Mouse (Mus musculus) midbrain, embryonic 14.5 days (tissue): ENCODE results near the gene Pde4d. TPM values are rescaled to one million over a fixed set of nuclear protein-coding genes. Genes with fewer than 3 reads are reported as not detected.

Experiments used
- ATAC-seq: fragments of 200-750 bp; cut with Nextera tagmentation; 2 replicates; pipeline ENCODE4 v1.8.0; 2017; ENCODE audit warnings: moderate number of reproducible peaks, moderate library complexity; ENCODE audit not compliant: low FRiP score, low TSS enrichment
- DNase-seq: peaks from one replicate; pipeline ENCODE4 v3.0.0-alpha.2; 2015
- H3K27ac ChIP-seq: fragments of 300-500 bp; sonication (generic); replicated peaks from 2 replicates; pipeline ENCODE4 v1.5.1; 2014; ENCODE audit warnings: mild to moderate bottlenecking, low read depth, low read length, moderate library complexity
- H3K27me3 ChIP-seq: fragments of 300-500 bp; sonication (generic); 2 replicates; pipeline ENCODE4 v1.6.1; 2014; ENCODE audit warnings: low read length, control low read depth, mixed read lengths; ENCODE audit not compliant: control insufficient read depth, insufficient read depth
- H3K36me3 ChIP-seq: fragments of 300-500 bp; sonication (generic); 2 replicates; pipeline ENCODE4 v1.6.1; 2014; ENCODE audit warnings: low read length, control low read depth; ENCODE audit not compliant: control insufficient read depth, insufficient read depth
- H3K4me1 ChIP-seq: fragments of 300-500 bp; sonication (generic); 2 replicates; pipeline ENCODE4 v1.6.1; 2014; ENCODE audit warnings: mild to moderate bottlenecking, antibody characterized with exemption, low read length, control low read depth; ENCODE audit not compliant: control insufficient read depth, insufficient read depth
- H3K4me2 ChIP-seq: fragments of 300-500 bp; sonication (generic); 2 replicates; pipeline ENCODE4 v1.6.1; 2014; ENCODE audit warnings: mild to moderate bottlenecking, low read length, moderate library complexity
- H3K4me3 ChIP-seq: fragments of 300-500 bp; sonication (generic); replicated peaks from 2 replicates; pipeline ENCODE4 v1.5.1; 2014; ENCODE audit warnings: low read depth, low read length
- H3K9ac ChIP-seq: fragments of 300-500 bp; sonication (generic); replicated peaks from 2 replicates; pipeline ENCODE4 v1.6.1; 2014; ENCODE audit warnings: mild to moderate bottlenecking, low read length, moderate library complexity
- H3K9me3 ChIP-seq: fragments of 300-500 bp; sonication (generic); 2 replicates; pipeline ENCODE4 v1.6.1; 2016; ENCODE audit warnings: low read length, control low read depth, mixed read lengths; ENCODE audit not compliant: control insufficient read depth
- WGBS: fragments of 180-500 bp; shearing (Covaris S2); extraction: QIAGEN DNeasy Blood & Tissue Kit; methylation state at CpG from one replicate; pipeline ENCODE4 v1.1.7; 2014; 5-methylcytosine and 5-hydroxymethylcytosine counted together
- polyA plus RNA-seq: library from polyadenylated mRNA; unstranded; fragments of >200 nt; fragmentation: Nextera tagmentation; extraction: Ambion mirVana; gene quantifications from 2 replicates; pipeline ENCODE4 v1.2.1, GENCODE M21; 2014

The Pde4d gene
- polyA plus RNA-seq, 1 experiment from 2014 or later = 27.1 TPM

DNA sequence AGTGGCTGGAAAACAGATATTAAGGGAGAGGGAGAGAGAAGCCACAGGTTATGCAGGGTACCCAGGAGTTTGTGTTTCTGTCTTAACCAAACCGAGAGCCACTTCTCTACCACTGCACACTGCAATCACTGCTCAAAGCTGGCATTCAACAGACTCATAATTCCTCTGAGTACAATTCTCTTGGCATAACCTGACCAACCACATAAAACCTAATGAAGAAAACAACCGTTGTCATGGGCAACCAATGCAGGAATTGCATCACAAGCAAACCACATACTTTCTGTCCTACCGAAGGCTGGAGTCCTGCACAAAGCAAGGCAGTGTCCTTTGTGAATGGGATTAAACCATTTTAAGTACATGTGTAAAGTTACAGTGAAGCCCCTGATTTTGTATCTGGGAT, 793.4 kb downstream of the Pde4d start:
- ATAC-seq = no peak

DNA sequence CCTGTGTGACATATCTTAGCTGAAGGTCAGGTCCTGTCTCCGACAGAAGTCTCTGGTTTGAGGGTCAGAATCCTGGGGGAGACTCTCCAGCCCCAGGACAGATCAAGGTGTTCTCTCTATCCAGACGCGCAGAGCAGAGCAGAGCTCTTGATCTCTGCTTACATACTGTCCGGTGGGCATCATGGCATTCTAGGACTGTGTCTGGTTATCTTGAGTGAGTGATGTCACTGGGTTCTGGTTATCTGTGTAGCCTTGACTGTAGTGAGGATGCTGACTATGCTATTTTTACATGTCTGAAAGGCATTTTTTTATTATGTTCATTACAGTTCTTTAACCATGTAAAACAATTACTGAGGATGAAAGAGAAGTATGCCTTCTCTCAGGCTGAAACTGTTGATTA, 797.3 kb downstream of the Pde4d start:
- no peak overlapping the region for H3K27ac ChIP-seq
- no peaks in the 10 kb centered on the region for H3K9me3 ChIP-seq
- DNase-seq = no peak
- no peaks in the 10 kb centered on the region for H3K36me3 ChIP-seq
- ATAC-seq = no peak; the same call in 1 of the 2 replicates
- no peak overlapping the region for H3K4me3 ChIP-seq
- H3K9ac ChIP-seq = no peak overlapping the region
- no peaks in the 10 kb centered on the region for H3K27me3 ChIP-seq
- WGBS = 96% methylated on average over 4 of the region's 4 CpGs
- H3K4me1 ChIP-seq = peaks cover 3% of the 10 kb centered on the region; the same call in 1 of the 2 replicates
- H3K4me2 ChIP-seq = no peak overlapping the region

More for the DNA sequence above, 793.4 kb downstream of the Pde4d start:
- H3K27ac ChIP-seq = no peak overlapping the region
- DNase-seq = peak; percentile 62
- no peaks in the 10 kb centered on the region for H3K9me3 ChIP-seq
- H3K27me3 ChIP-seq = no peaks in the 10 kb centered on the region
- no peak overlapping the region for H3K4me2 ChIP-seq
- no peaks in the 10 kb centered on the region for H3K36me3 ChIP-seq
- peaks cover 3% of the 10 kb centered on the region; the same call in 1 of the 2 replicates for H3K4me1 ChIP-seq
- no peak overlapping the region for H3K4me3 ChIP-seq
- no peak overlapping the region for H3K9ac ChIP-seq
- 55% methylated on average over 3 of the region's 3 CpGs for WGBS

DNA sequence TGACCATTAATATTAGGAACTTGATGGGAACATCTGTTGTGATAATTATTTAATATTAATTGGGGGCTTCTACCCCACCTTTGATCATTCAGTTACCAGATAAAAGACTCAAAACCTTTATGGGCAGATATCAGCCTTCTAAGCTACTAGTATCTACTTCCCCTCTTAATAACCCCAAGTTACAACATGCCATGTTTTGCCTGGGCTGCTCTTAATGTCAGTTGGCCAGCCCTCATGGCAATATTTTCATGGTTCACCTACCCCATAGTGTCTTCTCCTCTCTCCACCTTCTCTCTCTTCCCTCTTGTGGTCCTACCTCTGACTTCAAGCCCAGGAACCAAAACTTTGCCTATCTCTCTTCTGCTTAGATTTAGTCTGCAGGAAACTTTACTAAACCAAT, 799.6 kb downstream of the Pde4d start:
- H3K9ac ChIP-seq = no peak overlapping the region
- no peaks in the 10 kb centered on the region for H3K27me3 ChIP-seq
- no peak for ATAC-seq
- DNase-seq = no peak
- H3K4me2 ChIP-seq = no peak overlapping the region
- H3K4me1 ChIP-seq = no peaks in the 10 kb centered on the region
- H3K27ac ChIP-seq = no peak overlapping the region
- H3K9me3 ChIP-seq = no peaks in the 10 kb centered on the region
- H3K36me3 ChIP-seq = no peaks in the 10 kb centered on the region
- no peak overlapping the region for H3K4me3 ChIP-seq

DNA sequence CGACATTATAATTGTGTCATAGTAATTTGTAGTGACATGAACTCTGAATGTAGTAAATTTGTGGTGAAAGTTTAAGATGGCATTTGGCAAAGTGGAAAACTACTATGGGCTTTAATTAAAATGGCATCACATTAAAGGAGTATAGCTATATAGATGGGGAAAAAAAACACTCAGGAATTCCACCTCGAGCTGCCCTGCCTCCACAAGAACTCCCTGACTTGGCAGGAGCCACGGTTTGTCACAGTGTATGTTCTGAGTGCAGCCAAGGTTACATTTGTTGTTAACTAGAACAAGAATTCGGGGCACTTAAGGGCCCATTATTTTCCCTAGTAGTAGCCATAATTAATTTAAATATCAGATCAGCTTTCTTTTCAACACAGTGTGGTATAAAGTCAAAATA, 805.9 kb downstream of the Pde4d start:
- H3K4me2 ChIP-seq = no peak overlapping the region
- no peaks in the 10 kb centered on the region for H3K9me3 ChIP-seq
- H3K9ac ChIP-seq = no peak overlapping the region
- H3K27ac ChIP-seq = no peak overlapping the region
- H3K36me3 ChIP-seq = no peaks in the 10 kb centered on the region
- ATAC-seq = no peak
- WGBS = 69% methylated on average over 4 of the region's 4 CpGs
- peaks cover 4% of the 10 kb centered on the region for H3K4me1 ChIP-seq
- peaks cover 3% of the 10 kb centered on the region; the same call in 1 of the 2 replicates for H3K27me3 ChIP-seq
- no peak for DNase-seq
- no peak overlapping the region for H3K4me3 ChIP-seq

DNA sequence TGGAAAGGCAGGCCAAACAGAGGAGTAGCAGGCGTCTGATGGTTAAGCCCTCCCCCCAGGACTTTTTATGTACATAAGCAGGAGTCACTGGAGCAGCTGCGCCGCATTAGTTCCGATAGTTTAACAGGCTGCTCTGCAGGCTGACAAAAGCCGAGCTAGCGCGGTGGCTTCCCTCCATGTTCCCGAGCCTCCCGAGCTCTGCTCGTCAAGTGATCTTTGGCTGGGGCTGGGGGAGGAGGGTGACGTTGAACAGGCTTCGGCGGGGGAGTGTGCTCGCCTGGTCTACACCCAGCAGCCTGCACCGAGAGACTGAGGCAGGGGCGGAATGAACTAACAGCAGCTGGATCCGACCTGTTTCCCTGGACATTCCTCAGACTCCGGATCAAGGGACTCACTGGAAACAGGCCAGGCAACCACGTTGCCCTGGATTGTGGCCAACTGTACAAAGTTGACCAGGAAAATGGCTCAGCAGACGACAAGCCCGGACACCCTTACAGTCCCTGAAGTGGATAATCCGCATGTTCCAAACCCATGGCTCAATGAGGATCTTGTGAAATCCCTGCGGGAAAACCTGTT, 810.6 kb downstream of the Pde4d start:
- H3K36me3 ChIP-seq = no peaks in the 10 kb centered on the region
- H3K27me3 ChIP-seq = peaks cover 3% of the 10 kb centered on the region; the same call in 1 of the 2 replicates
- H3K4me3 ChIP-seq = peak overlapping the region; percentile 49
- no peaks in the 10 kb centered on the region for H3K9me3 ChIP-seq
- H3K27ac ChIP-seq = peak overlapping the region; percentile 77
- peaks cover 11% of the 10 kb centered on the region for H3K4me1 ChIP-seq
- ATAC-seq = peak; percentile 89
- peak; percentile 86 for DNase-seq
- H3K9ac ChIP-seq = peak overlapping the region; percentile 54
- WGBS = under 1% methylated on average over 23 of the region's 23 CpGs
- peak overlapping the region; percentile 85 for H3K4me2 ChIP-seq

DNA sequence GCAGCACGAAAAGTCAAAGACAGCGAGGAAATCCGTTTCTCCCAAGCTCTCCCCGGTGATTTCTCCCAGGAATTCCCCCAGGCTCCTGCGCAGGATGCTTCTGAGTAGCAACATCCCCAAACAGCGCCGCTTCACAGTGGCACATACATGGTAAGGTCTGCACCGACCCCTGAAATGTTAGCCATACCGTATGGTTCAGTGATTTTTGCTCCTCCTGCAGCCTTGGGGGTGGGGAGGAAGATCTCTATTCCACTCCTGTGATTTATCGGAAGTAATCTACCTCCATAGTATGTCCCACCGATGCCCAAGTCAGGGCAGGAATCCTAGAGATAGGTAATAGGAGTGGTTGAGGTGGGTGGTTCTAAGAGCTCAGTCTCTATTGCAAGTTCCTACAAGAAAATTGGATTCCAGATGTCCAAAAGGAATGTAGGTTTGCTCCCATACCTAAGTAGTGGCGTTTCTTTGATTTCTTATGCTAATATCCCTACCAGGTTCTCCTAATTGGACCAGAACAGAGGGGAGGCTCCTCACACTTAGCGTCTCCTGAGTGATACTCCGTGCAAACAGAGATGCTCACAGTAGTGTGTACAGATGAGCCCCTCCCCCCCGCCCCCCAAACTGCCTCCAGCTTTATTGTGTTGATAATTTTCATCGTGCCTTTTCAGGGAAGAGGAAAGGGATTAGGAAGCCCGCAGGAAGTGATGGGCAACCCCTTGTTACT, 811.2 kb downstream of the Pde4d start:
- Histone ChIP-seq H3K27ac (peak overlapping the region; percentile 77), H3K27me3 (peaks cover 3% of the 10 kb centered on the region; the same call in 1 of the 2 replicates), H3K4me3 (peak overlapping the region; percentile 49), H3K9me3 (no peaks in the 10 kb centered on the region), H3K36me3 (no peaks in the 10 kb centered on the region), H3K9ac (peak overlapping the region; percentile 54), H3K4me2 (peak overlapping the region; percentile 85), H3K4me1 (peaks cover 11% of the 10 kb centered on the region)
- WGBS = under 1% methylated on average over 17 of the region's 17 CpGs
- DNase-seq (peak; percentile 21), ATAC-seq (peak; percentile 58)

DNA sequence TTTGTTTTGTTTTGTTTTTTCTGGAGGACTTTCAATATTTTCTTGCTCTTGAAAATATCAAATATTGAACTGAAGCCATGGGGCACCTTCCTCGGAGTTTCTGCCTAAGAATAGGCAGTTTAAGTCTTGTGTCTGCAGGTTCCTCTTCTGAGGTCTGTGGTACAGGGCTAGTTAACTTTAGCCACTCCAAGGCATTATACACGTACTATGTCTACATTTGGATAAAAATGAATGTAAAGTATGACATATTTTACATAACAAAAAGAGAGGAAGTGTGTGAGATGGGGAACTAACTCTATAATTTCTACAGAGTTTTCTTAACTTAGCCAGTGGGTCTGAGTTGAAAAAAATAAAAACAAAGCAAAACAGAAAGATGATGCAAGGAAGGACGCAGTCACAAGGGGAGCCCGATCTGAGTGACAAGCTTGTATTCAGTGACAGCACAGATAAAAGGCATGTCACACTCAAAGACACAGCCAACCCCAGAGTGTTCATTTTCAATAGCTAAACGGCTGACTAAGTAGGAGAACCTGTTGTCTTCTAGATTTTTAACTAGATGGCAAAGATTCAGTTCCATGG, 812.0 kb downstream of the Pde4d start:
- Histone ChIP-seq H3K4me1 (peaks cover 11% of the 10 kb centered on the region), H3K4me3 (no peak overlapping the region; the same call in 1 of the 2 replicates), H3K36me3 (no peaks in the 10 kb centered on the region), H3K27ac (no peak overlapping the region), H3K9me3 (no peaks in the 10 kb centered on the region), H3K27me3 (peaks cover 3% of the 10 kb centered on the region; the same call in 1 of the 2 replicates), H3K4me2 (peak overlapping the region; percentile 85), H3K9ac (no peak overlapping the region)
- no peak for ATAC-seq
- WGBS = 5% methylated on average over 5 of the region's 5 CpGs
- DNase-seq = peak; percentile 24

DNA sequence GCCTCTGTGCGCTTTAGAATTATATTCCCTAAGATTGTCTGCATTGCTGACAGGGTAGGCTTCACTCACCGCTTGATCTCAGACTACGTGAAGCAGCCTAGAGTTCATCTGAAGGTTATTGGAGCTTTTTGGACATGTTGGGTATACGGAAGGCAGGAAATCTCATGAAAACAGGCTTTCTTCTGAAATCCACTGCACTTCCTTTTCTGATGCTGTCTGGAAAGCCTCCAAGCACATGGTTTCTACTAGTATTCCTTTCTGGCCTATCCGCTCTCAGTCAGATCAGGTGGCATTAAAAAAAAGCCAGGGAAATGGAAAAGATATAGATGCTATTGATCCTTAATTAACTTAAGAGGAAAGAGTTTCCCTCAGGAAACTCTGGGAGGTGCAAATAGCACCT, 812.8 kb downstream of the Pde4d start:
- peaks cover 3% of the 10 kb centered on the region; the same call in 1 of the 2 replicates for H3K27me3 ChIP-seq
- ATAC-seq = no peak
- H3K27ac ChIP-seq = no peak overlapping the region
- no peak for DNase-seq
- no peaks in the 10 kb centered on the region for H3K9me3 ChIP-seq
- H3K4me3 ChIP-seq = no peak overlapping the region
- peaks cover 11% of the 10 kb centered on the region for H3K4me1 ChIP-seq
- H3K36me3 ChIP-seq = no peaks in the 10 kb centered on the region
- 0 out of 2 replicates have a peak overlapping the region, but pooled peaks have one; percentile 7 for H3K4me2 ChIP-seq
- 86% methylated on average over 5 of the region's 5 CpGs for WGBS
- H3K9ac ChIP-seq = no peak overlapping the region
